Mouse (Mus musculus) cortical plate, adult 2 months (tissue): ENCODE results near the gene Cnot2.

Experiments used
- CTCF ChIP-seq: fragments of 200-500 bp; IDR thresholded peaks from 2 replicates; pipeline ENCODE4 v1.5.1; 2011; ENCODE audit warnings: mild to moderate bottlenecking, control low read depth, low read length; ENCODE audit not compliant: insufficient read depth; ENCODE audit errors: extremely low read depth
- POLR2A ChIP-seq: fragments of 200-500 bp; IDR thresholded peaks from 2 replicates; pipeline ENCODE4 v1.6.1; 2011; ENCODE audit warnings: mild to moderate bottlenecking, low read length, control low read depth; ENCODE audit not compliant: insufficient read depth; ENCODE audit errors: extremely low read depth

DNA sequence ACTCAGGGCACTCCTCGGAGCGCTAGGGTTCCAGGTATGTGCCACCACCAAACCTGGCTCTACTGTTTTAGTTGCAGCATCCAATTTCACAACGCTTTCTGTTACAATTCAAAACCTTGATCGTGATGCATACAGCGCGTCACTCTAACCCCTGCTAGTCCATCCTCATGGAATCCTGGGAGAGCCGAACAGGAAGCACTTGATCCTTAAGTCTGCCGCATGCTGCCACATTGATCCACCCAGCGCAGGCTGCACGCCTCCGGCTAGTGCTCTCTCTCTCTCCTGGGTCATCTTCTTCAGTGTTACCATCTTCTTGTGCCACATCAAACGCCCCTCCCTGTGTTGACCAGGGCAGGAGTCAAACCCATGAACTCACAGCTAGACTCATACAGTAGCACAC lies 133.1 kb downstream of the Cnot2 start:
- TF ChIP-seq CTCF (no peak), POLR2A (no peak)
